Mouse (Mus musculus) monocyte, adult 2 months (primary cell): ENCODE data around the gene Slc16a8.
A peak's percentile ranks its signal among the peaks of the same experiment; 100 is the strongest.

Experiments
- DNase-seq, 2 experiments: peaks; one replicate each; pipeline ENCODE4 v3.0.0; 2022; ENCODE audit warnings: low spot score in 2 of 2, low read depth in 1 of 2

The Slc16a8 gene

GRCm38 (mm10) chr15:79254661-79255060 lies at the start of gene Slc16a8:
Gene Slc16a8, minus strand, starts transcription at chr15:79254761.
- no peak for DNase-seq

- DNase-seq: no peak
These were observed 49.2 kb upstream of the Slc16a8 start for GRCm38 (mm10) chr15:79303725-79304124.

- DNase-seq: no peak
These were observed 45.1 kb upstream of the Slc16a8 start for GRCm38 (mm10) chr15:79299563-79300155.

- DNase-seq: no peak
These were observed 44.0 kb upstream of the Slc16a8 start for GRCm38 (mm10) chr15:79298553-79298952.

DNA sequence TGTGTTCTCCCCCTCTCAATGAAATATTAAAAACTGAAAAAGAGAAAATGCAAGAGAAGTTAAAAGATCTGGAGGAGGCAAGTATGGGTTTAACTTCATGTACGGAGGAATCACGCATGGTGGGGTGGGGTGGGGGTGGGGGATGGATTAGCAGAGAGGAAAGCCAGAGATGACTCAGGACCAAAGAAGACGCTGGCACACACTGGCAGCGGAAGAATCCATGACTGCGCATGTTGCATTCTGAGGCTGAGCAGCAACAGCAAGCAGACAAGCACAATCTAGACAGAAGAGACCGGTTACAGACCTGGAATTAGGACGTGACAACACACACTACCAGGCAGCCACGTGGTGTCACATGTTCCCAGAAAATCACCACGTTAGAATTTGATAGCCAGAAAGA lies 38.2 kb upstream of the Slc16a8 start:
- DNase-seq: no peak

DNA sequence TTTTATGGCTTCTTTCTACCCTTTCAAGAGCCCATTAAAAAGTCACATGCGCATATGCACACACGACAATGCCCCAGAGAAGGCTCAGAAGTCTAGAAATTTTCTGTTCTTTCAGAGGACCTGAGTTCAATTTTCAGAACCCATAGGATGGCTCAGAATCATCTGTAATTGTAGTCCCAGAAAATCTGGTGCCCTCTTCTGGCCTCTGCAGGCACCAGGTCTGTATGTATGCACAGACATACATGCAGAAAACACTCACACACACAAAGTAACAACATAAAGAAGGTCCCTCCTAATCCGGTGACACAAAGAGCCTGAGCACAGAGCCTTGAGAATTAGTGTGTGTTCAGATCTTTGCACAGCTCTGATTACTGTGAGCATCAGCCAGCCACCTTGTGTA lies 35.8 kb upstream of the Slc16a8 start:
- DNase-seq: no peak

DNA sequence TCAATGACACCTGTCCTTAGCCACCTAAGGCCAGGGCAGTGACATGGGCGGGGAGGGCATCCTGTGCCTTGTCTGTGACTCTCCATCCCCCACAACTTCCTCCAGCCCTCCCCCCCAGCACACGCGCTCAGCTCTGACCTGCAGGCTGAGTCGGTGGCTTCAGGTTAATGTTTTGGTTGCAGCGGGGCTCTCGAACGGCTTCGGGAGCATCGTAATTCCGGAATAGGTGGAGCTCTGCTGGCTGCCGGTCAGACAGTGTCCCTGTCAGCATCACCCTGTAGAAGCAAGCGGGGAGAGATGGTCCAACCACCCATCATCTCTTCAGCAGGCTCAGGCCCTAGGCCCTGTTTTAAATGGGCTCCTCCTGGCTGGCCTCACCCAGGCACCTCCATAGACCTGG lies 34.9 kb upstream of the Slc16a8 start:
- no peak for DNase-seq

DNA sequence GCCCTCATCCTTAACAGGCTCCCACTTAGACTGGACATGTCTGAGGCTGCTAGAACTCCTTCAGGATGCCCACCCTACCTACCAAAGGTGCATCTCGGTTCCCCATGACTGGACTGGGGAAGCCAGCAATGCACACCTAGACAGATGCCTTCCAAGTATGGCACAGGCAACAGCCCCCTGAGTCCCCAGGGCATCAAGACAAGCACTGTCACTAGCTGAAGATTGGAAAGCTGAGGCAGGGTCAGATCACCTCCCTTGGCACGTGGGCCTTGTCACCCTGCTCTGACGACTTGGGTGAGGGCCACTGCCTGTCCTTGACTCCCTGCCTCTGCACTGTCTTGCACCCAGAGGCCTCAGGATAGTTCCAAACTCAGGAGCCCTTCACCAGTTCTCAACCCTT lies 33.8 kb upstream of the Slc16a8 start:
- DNase-seq: no peak

DNA sequence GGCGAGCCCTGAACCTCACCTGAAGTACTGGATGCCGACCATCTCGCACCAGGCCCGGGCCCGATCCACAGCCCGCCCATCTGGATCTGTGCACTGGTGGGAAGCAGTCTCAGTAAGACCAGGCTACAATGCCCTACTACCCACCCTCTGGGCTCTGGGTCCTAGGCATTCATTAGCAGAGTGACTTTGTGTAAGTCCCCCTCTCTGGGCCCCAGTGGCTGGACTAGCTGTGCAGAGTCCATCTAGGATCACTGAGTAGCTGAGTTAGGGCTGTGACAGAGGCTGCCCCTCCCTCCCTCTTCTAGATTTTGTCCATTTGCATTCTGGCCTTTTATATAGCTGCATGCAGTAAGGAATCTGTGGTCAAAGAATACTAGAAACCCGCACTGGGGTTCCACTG lies 32.5 kb upstream of the Slc16a8 start:
- DNase-seq: no peak

GRCm38 (mm10) chr15:79286141-79286540 lies 31.6 kb upstream of the Slc16a8 start:
- DNase-seq: no peak

DNA sequence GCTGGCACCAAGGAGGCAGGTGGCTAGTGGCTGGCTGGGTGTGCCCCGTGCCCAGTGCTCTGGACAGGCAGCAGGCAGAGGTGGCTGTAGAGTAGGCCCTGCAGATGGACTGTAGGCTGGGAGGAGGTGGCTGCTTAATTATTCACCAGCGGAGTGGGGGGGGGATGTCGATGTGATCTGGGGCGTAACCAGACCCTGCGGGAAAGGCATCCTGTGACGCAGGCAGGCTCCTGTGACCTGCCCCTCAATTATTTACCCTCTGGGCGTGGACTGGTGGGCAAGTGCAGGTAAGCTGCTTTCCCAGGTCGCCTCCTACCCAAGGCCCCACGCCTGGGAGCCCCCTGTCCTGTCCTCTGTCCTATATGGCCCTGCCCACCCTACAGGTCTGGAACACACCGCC lies 30.8 kb upstream of the Slc16a8 start, which contains the start of gene Baiap2l2:
Baiap2l2 (minus strand) TSS at position 139 of the 400 bp plus-strand sequence.
- no peak for DNase-seq

- no peak for DNase-seq
These were observed 28.8 kb upstream of the Slc16a8 start for GRCm38 (mm10) chr15:79283371-79283770.

DNA sequence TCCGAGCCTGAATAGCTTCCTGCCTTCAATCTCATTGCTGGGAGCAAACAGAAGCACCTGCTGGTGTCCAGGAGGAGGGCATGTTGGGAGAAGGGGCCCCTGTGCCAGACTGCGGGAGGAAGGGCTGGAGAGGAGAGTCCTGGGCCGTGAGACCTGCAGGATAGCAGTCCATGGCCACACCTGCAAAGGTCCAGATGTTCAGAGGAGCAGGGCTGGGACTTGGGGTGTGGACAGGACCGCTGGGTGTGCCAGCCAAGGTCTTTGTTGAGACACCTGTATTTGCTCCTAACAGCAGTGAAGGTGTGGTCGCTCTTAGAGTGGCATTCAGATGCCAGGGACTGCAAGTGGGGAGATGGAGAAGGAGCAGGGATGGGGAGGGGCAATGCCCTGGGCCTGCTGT lies 27.9 kb upstream of the Slc16a8 start:
- DNase-seq: no peak

GRCm38 (mm10) chr15:79281389-79281788 lies 26.8 kb upstream of the Slc16a8 start:
- DNase-seq: no peak

DNA sequence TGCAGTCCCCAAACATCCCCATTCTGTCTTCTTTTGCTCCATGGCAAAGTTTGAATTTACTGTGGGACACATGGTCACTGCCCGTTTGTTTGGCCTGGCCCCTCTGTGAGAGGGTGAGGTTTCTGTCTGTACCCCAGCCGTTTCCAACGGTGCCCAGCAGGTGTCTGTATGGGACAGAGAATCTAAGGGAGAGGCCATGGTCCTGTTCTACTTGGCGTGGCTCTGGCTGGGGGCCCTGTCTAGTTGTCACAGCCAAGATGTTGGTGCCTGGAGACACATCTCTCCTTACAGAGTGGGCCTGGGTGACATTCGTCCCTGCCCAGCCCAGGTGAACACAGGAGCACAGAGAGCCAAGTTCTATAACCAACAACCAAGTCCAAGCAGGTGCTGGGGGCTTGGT lies 26.3 kb upstream of the Slc16a8 start:
- DNase-seq: no peak

- no peak for DNase-seq
These were observed 25.6 kb upstream of the Slc16a8 start for GRCm38 (mm10) chr15:79280209-79280608.

DNA sequence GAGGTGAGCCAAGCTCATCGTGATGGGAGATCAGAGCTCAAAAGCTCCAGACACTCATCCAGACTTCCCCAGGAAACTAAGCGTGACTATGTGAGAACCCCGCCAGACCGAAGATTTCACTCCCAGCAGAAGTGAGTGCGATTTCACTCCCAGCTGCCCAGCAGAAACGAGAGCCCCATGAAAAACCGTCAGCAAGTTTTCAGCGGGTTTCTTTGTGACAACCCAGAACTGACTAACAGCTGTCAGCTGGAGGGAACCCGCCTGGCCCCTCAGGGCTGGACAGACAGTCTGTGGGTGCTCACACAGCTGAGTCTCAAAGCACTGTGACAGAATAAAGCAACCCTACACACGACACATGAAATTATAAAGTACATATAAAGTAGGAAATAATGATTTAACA lies 23.2 kb upstream of the Slc16a8 start:
- DNase-seq: no peak

- DNase-seq: no peak
These were observed 18.5 kb upstream of the Slc16a8 start for GRCm38 (mm10) chr15:79273020-79273419.

DNA sequence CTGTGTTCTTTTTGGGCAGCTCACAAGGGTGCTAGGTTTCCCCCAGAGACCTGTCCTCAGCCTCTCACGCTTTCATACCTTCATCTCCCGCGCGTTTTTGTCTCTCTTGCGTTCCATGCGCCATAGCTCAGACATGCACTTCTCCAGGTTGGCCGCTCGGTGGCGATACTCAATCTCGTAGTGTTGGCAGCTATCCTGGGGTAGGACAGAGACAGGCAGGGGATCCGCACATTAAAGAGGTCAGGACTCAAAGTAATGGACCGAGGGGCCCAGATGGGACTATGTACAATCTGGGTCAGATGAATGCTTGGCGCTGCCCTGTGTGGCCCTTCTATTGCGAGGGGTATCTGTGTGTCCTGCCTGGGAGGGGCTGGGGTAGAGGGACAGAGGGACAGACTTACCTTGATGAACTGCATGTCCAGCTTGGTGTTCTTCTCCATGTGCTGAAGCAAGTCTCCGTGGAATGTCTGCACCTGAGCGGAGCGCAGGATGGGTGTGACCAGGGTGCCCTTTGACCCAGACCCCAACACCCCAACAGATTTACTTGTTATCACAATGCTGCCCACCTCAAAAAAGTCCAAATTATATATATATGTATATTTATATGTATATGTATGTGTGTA lies 16.7 kb upstream of the Slc16a8 start:
- no peak for DNase-seq

- DNase-seq: peak in 1 of 2 experiments; percentile 61
These were observed 16.0 kb upstream of the Slc16a8 start for GRCm38 (mm10) chr15:79270317-79271123.

- DNase-seq: no peak
These were observed 14.0 kb upstream of the Slc16a8 start for GRCm38 (mm10) chr15:79268521-79268920.

- no peak for DNase-seq
These were observed 10.8 kb upstream of the Slc16a8 start for GRCm38 (mm10) chr15:79265384-79265783.
